Mouse (Mus musculus): ENCODE data around the gene Nfib.

Gene Nfib

GRCm38 (mm10) chr4:82390545-82390944 lies 315.0 kb downstream of the Nfib start:
- DNase-seq (ENCODE audit: low read depth): no peak

- no peak for DNase-seq (ENCODE audit: low read depth)
These were observed 315.7 kb downstream of the Nfib start for GRCm38 (mm10) chr4:82389876-82390275.

GRCm38 (mm10) chr4:82387620-82388019 lies 317.9 kb downstream of the Nfib start:
- DNase-seq (ENCODE audit: low read depth): no peak

- no peak for DNase-seq (ENCODE audit: low read depth)
These were observed 319.1 kb downstream of the Nfib start for GRCm38 (mm10) chr4:82386222-82386993.

GRCm38 (mm10) chr4:82385638-82386037 lies 319.9 kb downstream of the Nfib start:
- DNase-seq (ENCODE audit: low read depth): no peak

GRCm38 (mm10) chr4:82383991-82384731 lies 321.4 kb downstream of the Nfib start:
- no peak for DNase-seq (ENCODE audit: low read depth)

GRCm38 (mm10) chr4:82383346-82383745 lies 322.2 kb downstream of the Nfib start:
- no peak for DNase-seq (ENCODE audit: low read depth)

GRCm38 (mm10) chr4:82381786-82382185 lies 323.8 kb downstream of the Nfib start:
- DNase-seq (ENCODE audit: low read depth): no peak

GRCm38 (mm10) chr4:82380578-82380977 lies 325.0 kb downstream of the Nfib start:
- DNase-seq (ENCODE audit: low read depth): no peak

- no peak for DNase-seq (ENCODE audit: low read depth)
These were observed 327.5 kb downstream of the Nfib start for GRCm38 (mm10) chr4:82378050-82378449.

- no peak for DNase-seq (ENCODE audit: low read depth)
These were observed 327.9 kb downstream of the Nfib start for GRCm38 (mm10) chr4:82377621-82378020.

GRCm38 (mm10) chr4:82374560-82374959 lies 331.0 kb downstream of the Nfib start:
- DNase-seq (ENCODE audit: low read depth): no peak

GRCm38 (mm10) chr4:82372217-82372616 lies 333.3 kb downstream of the Nfib start:
- DNase-seq (ENCODE audit: low read depth): no peak

GRCm38 (mm10) chr4:82371471-82371870 lies 334.1 kb downstream of the Nfib start:
- DNase-seq (ENCODE audit: low read depth): no peak

- no peak for DNase-seq (ENCODE audit: low read depth)
These were observed 336.4 kb downstream of the Nfib start for GRCm38 (mm10) chr4:82369011-82369776.

- no peak for DNase-seq (ENCODE audit: low read depth)
These were observed 337.3 kb downstream of the Nfib start for GRCm38 (mm10) chr4:82368091-82368775.

GRCm38 (mm10) chr4:82364696-82365385 lies 340.7 kb downstream of the Nfib start:
- DNase-seq (ENCODE audit: low read depth): no peak

- no peak for DNase-seq (ENCODE audit: low read depth)
These were observed 341.6 kb downstream of the Nfib start for GRCm38 (mm10) chr4:82363951-82364350.

- DNase-seq (ENCODE audit: low read depth): no peak
These were observed 343.3 kb downstream of the Nfib start for GRCm38 (mm10) chr4:82362294-82362693.

- DNase-seq (ENCODE audit: low read depth): no peak
These were observed 345.5 kb downstream of the Nfib start for GRCm38 (mm10) chr4:82360081-82360511.

- DNase-seq (ENCODE audit: low read depth): no peak
These were observed 346.4 kb downstream of the Nfib start for GRCm38 (mm10) chr4:82359110-82359509.
